Mouse (Mus musculus): ENCODE results near the gene Galr3. TPM values are rescaled to one million over a fixed set of nuclear protein-coding genes. Genes with fewer than 3 reads are reported as not detected.

The Galr3 gene
- total and polyA plus RNA-seq, 3 experiments = 2.6 to 4.5 TPM; not detected in 1

GRCm38 (mm10) chr15:79028823-79029484, 12.7 kb upstream of the Galr3 start:
- Histone ChIP-seq H3K4me3 (ENCODE audit: control insufficient read depth in 1 of 2, insufficient read depth in 1 of 2, low read depth in 2 of 2, low read length in 2 of 2) (peak overlapping the region; percentile 58 to 75), H3K4me1 (ENCODE audit: control insufficient read depth in 1 of 2, insufficient read depth in 2 of 2, low read length in 2 of 2) (peaks cover 0 to 17% of the 10 kb centered on the region in 2 experiments; a peak in 2 of 4 replicates), H3K9me3 (replicated peaks; ENCODE audit: insufficient read depth, low read length) (no peaks in the 10 kb centered on the region), H3K9ac (ENCODE audit: control insufficient read depth, low read depth, low read length, poor library complexity, severe bottlenecking) (peak overlapping the region; percentile 89), H3K79me2 (ENCODE audit: control insufficient read depth, insufficient read depth, low read length, poor library complexity) (peaks cover 7% of the 10 kb centered on the region; the same call in 1 of the 2 replicates), H3K27me3 (ENCODE audit: control insufficient read depth in 1 of 2, insufficient read depth in 2 of 2, low read length in 2 of 2) (no peaks in the 10 kb centered on the region; a peak in 1 of 4 replicates), H3K36me3 (ENCODE audit: control insufficient read depth in 1 of 2, insufficient read depth in 2 of 2, low read length in 2 of 2) (peaks cover 0 to 6% of the 10 kb centered on the region in 2 experiments; a peak in 1 of 4 replicates), H3K27ac (ENCODE audit: control insufficient read depth, low read depth, low read length) (peak overlapping the region; percentile 15)
- DNase-seq (ENCODE audit: low read depth, low spot score) = peak; percentile 51
- TF ChIP-seq ZC3H11A (IDR thresholded peaks at IDR 0.05; ENCODE audit: low read depth, low read length) (no peak), ZKSCAN1 (IDR thresholded peaks at IDR 0.05; ENCODE audit: low read depth, low read length) (no peak), NELFE (IDR thresholded peaks at IDR 0.05; ENCODE audit: low read depth, low read length) (no peak), RCOR1 (IDR thresholded peaks at IDR 0.05; ENCODE audit: low read depth, low read length) (no peak), CHD2 (IDR thresholded peaks at IDR 0.05; ENCODE audit: low read length) (no peak), USF1 (IDR thresholded peaks at IDR 0.05; ENCODE audit: low read depth, low read length) (no peak), MAZ (IDR thresholded peaks at IDR 0.05; ENCODE audit: low read depth, low read length) (no peak), SIN3A (IDR thresholded peaks at IDR 0.05; ENCODE audit: low read length) (0 out of 2 replicates have a peak, but pooled peaks have one; percentile 38), HCFC1 (IDR thresholded peaks at IDR 0.05; ENCODE audit: low read depth, low read length) (no peak), MAX (IDR thresholded peaks at IDR 0.05; ENCODE audit: low read length) (peak; percentile 16; the same call in 1 of the 2 replicates), MYC (IDR thresholded peaks at IDR 0.05; ENCODE audit: low read depth, low read length) (no peak), ZNF384 (IDR thresholded peaks at IDR 0.05; ENCODE audit: low read depth, low read length) (no peak), BHLHE40 (IDR thresholded peaks at IDR 0.05; ENCODE audit: borderline replicate concordance, low read depth, low read length) (no peak), CTCF (IDR thresholded peaks at IDR 0.05 in 2 of 3, conservative IDR thresholded peaks at IDR 0.05 in 1 of 3; ENCODE audit: control insufficient read depth in 1 of 3, insufficient read depth in 1 of 3, low read depth in 2 of 3, low read length in 3 of 3, poor library complexity in 1 of 3, severe bottlenecking in 1 of 3) (no peak), E2F4 (IDR thresholded peaks at IDR 0.05; ENCODE audit: borderline replicate concordance, low read depth, low read length) (no peak), MXI1 (IDR thresholded peaks at IDR 0.05; ENCODE audit: low read depth, low read length) (0 out of 2 replicates have a peak, but pooled peaks have one; percentile 4), MAFK (IDR thresholded peaks at IDR 0.05; ENCODE audit: borderline replicate concordance, low read depth, low read length) (no peak), NRF1 (IDR thresholded peaks at IDR 0.05; ENCODE audit: insufficient read depth, low read depth, low read length, poor library complexity, severe bottlenecking) (no peak), CHD1 (IDR thresholded peaks at IDR 0.05; ENCODE audit: low read depth, low read length) (0 out of 2 replicates have a peak, but pooled peaks have one; percentile 60), SMC3 (IDR thresholded peaks at IDR 0.05; ENCODE audit: low read depth, low read length) (no peak), TCF12 (IDR thresholded peaks at IDR 0.05; ENCODE audit: low read depth, low read length) (no peak), KAT2A (conservative IDR thresholded peaks at IDR 0.05; ENCODE audit: low read depth, low read length) (no peak), POLR2A (IDR thresholded peaks at IDR 0.05; ENCODE audit: control insufficient read depth in 1 of 2, insufficient read depth in 1 of 2, low read depth in 1 of 2, low read length in 2 of 2, poor library complexity in 1 of 2) (no peak), TAL1 (IDR thresholded peaks at IDR 0.05; ENCODE audit: low read length) (no peak), ETS1 (IDR thresholded peaks at IDR 0.05; ENCODE audit: low read depth, low read length) (no peak), ZMIZ1 (IDR thresholded peaks at IDR 0.05; ENCODE audit: low read depth, low read length) (no peak), JUND (IDR thresholded peaks at IDR 0.05; ENCODE audit: low read depth, low read length) (no peak)
